Mouse (Mus musculus) retina, postnatal 7 days (tissue): ENCODE results near the gene Zc3h7b.

Experiments
- DNase-seq: peaks from one replicate; pipeline ENCODE4 v3.0.0-alpha.2; 2012; ENCODE audit warnings: low read depth, low spot score

The Zc3h7b gene

DNA sequence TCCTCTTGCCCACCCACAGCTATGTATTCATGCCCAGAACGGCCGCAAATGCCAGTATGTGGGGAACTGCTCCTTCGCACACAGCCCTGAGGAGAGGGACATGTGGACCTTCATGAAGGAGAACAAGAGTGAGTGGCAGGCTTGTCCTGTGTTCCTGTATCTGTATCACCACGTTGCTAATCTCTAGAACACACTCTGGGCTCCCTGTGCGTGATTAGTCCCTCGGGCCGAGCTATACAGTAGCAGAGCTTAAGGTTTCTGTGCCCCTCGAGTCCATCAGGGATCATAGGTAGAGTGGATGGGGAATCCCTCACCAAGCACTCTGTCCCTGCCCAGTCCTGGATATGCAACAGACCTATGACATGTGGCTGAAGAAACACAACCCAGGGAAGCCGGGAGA lies 47.6 kb downstream of the Zc3h7b start:
- DNase-seq: no peak

GRCm38 (mm10) chr15:81796228-81796627 lies 51.4 kb downstream of the Zc3h7b start:
- DNase-seq: no peak

GRCm38 (mm10) chr15:81797861-81798260 lies 53.0 kb downstream of the Zc3h7b start:
- DNase-seq: no peak

- DNase-seq: no peak
These were observed 53.6 kb downstream of the Zc3h7b start for GRCm38 (mm10) chr15:81798421-81798820.

DNA sequence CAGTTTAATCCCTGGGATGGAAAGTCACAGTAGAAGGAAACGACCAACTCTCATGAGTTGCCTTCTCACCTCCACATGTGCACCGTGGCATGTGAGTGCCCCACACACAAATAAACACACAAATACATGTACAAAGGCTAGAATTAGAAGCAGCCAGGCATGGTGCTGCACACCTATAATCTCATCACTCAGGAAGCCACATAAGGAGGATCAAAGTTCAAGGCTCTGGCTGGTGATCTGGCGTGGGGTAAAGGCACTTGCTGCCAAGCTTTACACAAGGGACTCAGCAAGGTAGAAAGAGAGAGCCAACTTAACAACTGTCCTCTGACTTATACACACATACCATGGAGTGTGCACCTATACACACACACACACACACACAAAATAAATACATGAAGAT lies 55.5 kb downstream of the Zc3h7b start:
- no peak for DNase-seq

DNA sequence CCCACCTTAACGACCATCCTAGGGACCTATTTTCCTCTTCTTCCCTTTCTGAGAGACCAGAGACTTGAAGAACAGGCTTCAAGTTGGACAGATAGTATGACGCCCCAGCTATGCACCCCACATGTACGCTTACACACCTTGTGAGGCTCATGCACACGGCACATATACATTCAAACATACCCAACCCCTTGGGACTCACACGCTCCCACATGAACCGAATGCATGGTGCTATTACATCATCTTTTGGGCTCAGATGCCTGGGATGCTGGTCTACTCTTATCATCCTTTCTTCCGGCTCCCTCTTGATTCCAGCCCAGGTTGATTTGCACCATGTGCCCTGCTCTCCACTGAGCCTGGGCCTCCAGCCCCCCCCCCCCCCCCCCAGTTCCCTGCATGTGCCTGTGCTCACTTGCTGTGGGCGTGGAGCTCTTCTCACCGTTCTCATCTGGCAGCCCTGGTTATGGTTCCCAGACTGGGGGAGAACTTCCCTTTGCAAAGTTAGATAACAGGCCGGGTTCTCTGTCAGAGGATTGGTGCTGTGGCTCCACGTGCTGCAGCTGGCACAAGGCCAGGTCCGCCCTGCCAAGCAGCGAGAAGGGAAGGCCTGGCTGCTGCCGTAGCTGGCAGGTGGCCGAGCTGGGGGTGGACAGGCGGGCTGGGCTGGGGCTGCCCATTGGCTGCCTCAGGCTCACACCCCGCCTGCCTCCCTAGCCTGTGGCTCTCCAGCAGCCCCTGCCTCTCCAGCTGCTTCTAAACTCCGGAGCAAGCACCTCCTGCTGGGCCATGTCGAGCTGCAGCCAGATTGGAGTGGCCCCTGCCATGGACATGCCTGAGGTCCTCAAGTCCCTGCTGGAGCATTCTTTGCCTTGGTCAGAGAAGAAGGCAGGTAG lies 57.4 kb downstream of the Zc3h7b start, which contains the start of gene Tef:
TSS of gene Tef (plus strand) at position 421 of the 890 bp plus-strand sequence.
- peak; percentile 92 for DNase-seq

DNA sequence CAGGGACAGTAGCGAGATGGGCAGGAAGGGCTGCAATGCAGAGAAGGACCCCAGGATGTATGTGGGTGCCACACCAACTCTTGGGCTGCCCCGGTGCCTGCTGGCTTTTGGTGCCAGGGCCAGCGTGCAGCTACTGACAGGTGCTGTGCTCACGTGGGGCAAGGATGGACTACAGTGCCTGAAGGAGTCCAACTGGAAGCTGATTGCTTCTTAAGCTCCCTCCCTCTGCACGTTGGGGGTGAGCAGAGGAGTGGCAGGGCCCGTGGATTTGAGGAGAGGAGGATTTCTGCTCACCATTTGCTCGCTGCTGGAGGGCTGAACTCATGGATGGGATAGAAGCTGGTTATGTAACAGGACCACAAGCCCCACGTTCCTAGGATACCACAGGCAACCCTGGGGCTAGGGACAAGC lies 58.1 kb downstream of the Zc3h7b start:
- no peak for DNase-seq

DNA sequence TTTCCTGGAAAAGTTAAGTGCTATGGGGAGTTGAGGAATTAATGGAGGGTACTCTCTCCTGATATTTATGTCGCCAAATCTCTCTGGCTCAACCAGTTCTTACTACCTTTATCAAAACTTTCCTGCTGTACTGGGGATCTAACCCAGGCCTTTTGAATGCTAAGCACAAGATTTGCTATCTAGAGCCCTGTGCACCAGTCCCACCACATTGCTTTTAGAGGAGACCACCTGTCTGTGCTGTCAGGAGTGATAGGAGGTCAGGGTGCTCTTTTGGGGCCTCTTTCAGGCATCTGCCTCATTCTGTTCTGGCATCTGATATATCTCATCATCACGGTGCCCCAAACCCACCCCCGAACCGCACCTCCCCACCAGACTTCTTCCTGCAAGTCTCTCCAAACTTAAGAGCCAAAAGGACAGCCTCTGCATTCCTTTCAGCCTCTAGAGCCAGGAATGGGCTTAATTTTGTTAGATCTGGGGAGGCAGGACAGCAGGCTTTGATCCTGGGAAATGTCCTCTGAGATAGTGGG lies 58.6 kb downstream of the Zc3h7b start:
- no peak for DNase-seq

DNA sequence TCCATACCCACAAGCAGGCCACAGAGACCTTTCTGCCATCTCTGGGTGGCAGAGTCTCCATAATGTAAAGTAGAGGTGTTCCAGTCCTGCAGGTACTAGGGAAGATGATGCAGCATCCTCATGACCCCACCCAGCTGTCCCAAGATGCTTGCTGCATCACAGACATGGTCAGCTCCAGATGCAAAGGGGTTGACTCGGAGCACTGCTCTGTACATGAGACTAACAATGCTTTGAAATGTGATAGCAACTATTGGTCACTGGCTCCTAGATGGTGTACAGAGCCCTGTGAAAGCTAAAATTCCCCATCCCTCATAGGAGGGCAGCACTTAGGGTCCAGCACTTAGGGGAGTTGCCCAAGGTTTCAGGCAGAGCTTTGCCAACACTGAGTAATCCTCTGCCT lies 59.3 kb downstream of the Zc3h7b start:
- DNase-seq: no peak

- no peak for DNase-seq
These were observed 60.0 kb downstream of the Zc3h7b start for GRCm38 (mm10) chr15:81804883-81805282.

DNA sequence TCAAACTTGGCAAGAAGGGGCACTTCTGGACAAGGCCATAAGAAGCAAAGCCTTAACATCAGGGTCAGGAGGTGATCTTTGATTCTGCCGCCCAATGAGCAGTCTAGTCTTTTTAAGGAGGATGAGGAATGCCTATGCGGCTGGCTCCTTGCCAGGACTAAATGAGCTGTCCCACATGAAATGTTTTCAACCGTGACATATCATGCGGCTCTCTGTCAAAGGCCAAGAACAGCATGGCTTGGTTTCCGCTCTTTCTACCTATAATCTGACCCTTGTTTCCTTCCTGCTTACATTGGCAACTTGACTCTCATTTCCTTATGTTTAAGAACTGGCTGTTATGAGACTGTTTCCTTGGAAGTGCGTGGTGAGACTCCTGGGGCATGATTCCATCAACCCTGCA lies 60.8 kb downstream of the Zc3h7b start:
- no peak for DNase-seq

DNA sequence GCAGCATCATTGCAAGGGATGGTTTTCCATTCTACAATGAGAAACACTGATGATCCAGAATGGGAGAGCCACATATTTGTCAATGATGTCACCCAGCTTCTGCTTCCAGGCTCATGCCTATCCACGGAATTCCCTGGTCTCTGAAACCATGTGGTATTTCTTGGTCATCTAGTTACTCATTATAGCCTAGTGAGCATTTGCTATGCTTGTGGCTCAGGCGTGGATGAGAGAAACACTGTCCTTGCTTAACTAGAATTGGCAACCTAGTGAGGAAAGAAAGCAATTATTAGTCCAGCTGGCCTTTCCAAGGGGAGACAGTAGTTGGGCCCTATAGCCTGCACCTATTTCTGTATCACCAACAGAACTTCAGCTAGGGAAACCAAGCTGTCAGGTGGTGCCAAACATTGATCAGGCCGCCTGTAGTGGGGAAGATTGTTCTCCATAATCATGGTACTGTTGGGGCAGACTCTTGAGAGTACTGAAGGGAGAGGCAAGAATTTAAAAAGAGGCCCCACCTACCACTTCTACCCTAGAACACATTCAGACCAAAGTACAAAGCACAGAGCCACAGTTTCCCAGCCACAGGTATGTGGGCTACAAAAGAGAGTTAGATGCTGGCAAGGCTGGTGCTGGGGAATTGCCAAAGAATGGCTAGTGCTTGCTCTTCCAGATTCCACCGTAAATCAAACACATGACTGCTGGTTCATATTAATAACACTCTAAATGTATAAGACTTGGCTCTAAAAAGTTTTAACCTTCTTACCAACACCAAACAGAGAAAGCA lies 62.0 kb downstream of the Zc3h7b start:
- DNase-seq: no peak

DNA sequence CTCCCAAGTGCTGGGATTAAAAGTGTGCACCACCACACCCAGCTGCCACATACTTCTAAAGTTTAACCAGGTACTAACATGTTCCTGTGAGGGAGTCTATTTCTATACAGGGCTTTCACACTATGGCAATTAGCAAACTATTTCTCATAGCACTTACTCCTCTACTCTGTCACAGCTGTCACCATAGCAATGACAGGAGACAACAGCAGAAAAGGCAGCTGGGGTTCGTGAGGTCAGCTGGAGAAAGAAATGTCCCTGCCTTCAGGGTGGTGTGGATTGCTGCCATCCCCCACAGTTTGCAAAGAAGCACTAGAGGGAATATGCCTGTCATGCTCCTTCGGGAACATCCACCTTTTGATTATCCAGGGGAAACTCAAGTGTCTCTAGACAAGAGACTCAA lies 63.9 kb downstream of the Zc3h7b start:
- DNase-seq: no peak

- no peak for DNase-seq
These were observed 64.7 kb downstream of the Zc3h7b start for GRCm38 (mm10) chr15:81809550-81809949.

DNA sequence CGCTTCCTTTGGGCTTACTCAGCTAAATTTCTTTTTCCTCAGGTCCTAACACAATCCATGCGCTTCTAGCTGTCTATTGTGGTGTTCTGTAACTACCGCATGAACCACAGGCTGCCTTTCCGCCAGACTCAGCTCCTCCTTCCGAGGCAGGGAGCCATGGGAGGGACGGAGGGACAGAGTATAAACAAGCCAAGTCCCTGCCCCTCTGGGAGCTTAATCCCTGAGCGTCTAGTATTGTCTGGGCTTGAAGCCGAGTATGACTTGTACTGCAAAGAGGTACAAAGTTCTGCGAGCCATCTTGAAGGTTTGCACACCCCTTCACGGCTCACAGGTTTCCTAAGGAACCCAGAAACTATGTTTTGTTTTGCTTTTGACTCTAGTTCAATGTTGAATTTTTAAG lies 65.3 kb downstream of the Zc3h7b start:
- DNase-seq: peak; percentile 57

GRCm38 (mm10) chr15:81810671-81811598 lies 66.1 kb downstream of the Zc3h7b start:
- DNase-seq: peak; percentile 98

- DNase-seq: no peak
These were observed 66.7 kb downstream of the Zc3h7b start for GRCm38 (mm10) chr15:81811599-81811996.

DNA sequence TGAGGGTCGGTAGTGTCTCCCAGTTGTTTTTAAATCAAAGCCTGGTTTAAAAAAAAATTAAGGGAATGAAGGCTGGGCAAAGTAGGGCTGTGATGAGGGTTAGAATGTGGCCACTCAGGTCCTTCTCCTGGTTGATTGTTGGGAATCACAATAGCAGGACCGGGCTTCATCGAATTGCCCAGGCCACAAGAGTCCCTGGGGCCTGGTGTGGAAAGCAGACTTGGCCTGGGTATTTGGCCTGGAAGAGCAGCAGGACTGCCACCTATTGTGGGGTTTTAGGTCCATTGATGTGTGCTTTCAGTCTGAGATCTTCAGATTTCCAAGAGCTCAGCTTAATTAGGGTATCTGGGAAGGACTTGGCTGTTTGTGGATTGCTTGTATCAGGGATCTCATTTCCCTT lies 67.4 kb downstream of the Zc3h7b start:
- DNase-seq: no peak

DNA sequence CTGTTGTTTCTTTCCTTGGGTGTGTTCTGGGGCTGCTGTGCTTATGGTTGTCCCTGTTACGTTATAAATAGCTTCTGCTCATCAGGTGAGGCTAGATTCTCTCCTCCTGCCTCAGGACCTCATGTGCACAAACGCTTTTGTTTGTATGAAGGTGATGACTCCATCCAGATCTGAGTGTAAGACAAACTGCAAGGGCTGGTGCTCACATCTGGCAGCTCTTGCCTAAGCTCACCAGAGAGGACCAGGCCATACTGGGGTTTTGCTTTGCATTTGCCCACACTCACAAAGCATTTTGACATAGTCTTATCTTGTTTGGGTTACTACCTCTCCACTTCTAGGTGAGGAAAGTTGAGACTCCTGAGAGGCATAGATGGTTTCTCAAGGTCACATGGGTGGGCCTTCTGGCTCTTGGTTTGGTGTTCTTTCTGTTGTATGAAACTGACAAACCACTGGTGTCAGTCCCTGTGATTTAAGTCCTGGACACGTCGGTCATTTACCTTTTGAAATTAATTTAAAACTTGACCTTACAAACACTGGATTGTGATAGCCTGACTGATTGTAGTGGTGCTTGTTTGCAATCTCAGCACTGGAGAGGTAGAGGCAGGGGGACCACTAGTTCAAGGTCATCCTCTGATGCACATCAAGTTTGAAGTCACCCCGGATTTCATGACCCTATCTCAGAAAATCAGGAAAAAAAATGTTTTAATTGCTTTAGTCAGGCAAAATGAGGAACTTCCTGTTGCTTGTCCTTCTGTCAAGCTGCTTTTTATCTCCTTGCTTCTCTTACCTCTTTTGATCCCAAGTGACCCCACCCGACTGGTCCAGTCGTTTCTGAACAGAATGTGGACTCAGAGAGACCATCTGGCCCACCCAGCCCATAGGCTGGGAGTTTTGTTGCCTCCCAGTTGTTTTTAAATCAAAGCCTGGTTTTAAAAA lies 68.1 kb downstream of the Zc3h7b start:
- no peak for DNase-seq

- DNase-seq: no peak
These were observed 69.3 kb downstream of the Zc3h7b start for GRCm38 (mm10) chr15:81813986-81814705.
